Mouse (Mus musculus) intestine, postnatal 0 days (tissue): Measurements from ENCODE around the gene Stard3. TPM values are rescaled to one million over a fixed set of nuclear protein-coding genes. Genes with fewer than 3 reads are reported as not detected.

Source experiments
- ATAC-seq: fragments of 200-750 bp; cut with Nextera tagmentation; 2 replicates; pipeline ENCODE4 v1.8.0; 2017; ENCODE audit warnings: mild to moderate bottlenecking, moderate TSS enrichment, moderate library complexity
- H3K27ac ChIP-seq: fragments of 300-500 bp; sonication (generic); 2 replicates; pipeline ENCODE4 v1.5.1; 2014; ENCODE audit warnings: mild to moderate bottlenecking, low read depth, low read length, moderate library complexity
- H3K27me3 ChIP-seq: fragments of 300-500 bp; sonication (generic); replicated peaks from 2 replicates; pipeline ENCODE4 v1.6.1; 2014; ENCODE audit warnings: low read length, mixed read lengths; ENCODE audit not compliant: control insufficient read depth, insufficient read depth
- H3K36me3 ChIP-seq: fragments of 300-500 bp; sonication (generic); 2 replicates; pipeline ENCODE4 v1.6.1; 2014; ENCODE audit warnings: mild to moderate bottlenecking, moderate library complexity; ENCODE audit not compliant: control insufficient read depth, insufficient read depth
- H3K4me1 ChIP-seq: fragments of 300-500 bp; sonication (generic); replicated peaks from 2 replicates; pipeline ENCODE4 v1.6.1; 2014; ENCODE audit warnings: antibody characterized with exemption, low read length, mixed read lengths; ENCODE audit not compliant: control insufficient read depth, insufficient read depth
- H3K4me2 ChIP-seq: fragments of 300-500 bp; sonication (generic); replicated peaks from 2 replicates; pipeline ENCODE4 v1.6.1; 2014; ENCODE audit warnings: low read depth, mild to moderate bottlenecking, moderate library complexity
- H3K4me3 ChIP-seq: fragments of 300-500 bp; sonication (generic); 2 replicates; pipeline ENCODE4 v1.5.1; 2014; ENCODE audit warnings: low read depth, low read length
- H3K9ac ChIP-seq: fragments of 300-500 bp; sonication (generic); 2 replicates; pipeline ENCODE4 v1.6.1; 2014; ENCODE audit warnings: mild to moderate bottlenecking, low read depth, low read length
- H3K9me3 ChIP-seq: fragments of 300-500 bp; sonication (generic); 2 replicates; pipeline ENCODE4 v1.6.1; 2016; ENCODE audit warnings: mixed run types; ENCODE audit not compliant: control insufficient read depth
- CTCF ChIP-seq: sonication (generic); IDR thresholded peaks from 2 replicates; pipeline ENCODE4 v1.5.1; 2016; ENCODE audit warnings: low read depth, mild to moderate bottlenecking, control low read depth, antibody characterized with exemption, moderate library complexity
- WGBS: fragments of 180-500 bp; shearing (Covaris S2); extraction: QIAGEN DNeasy Blood & Tissue Kit; methylation state at CpG from one replicate; pipeline ENCODE4 v1.1.7; 2014; 5-methylcytosine and 5-hydroxymethylcytosine counted together
- polyA plus RNA-seq: library from polyadenylated mRNA; unstranded; fragments of >200 nt; fragmentation: Nextera tagmentation; extraction: Ambion mirVana; gene quantifications from 2 replicates; pipeline ENCODE4 v1.2.1, GENCODE M21; 2015

The Stard3 gene
- polyA plus RNA-seq, 1 experiment from 2014 or later = 29.0 TPM

GRCm38 (mm10) chr11:98319944-98320343 is 38.2 kb upstream of the Stard3 start:
- Histone ChIP-seq H3K4me3 (no peak overlapping the region), H3K9ac (no peak overlapping the region), H3K27me3 (peaks cover 92% of the 10 kb centered on the region), H3K4me2 (no peak overlapping the region), H3K27ac (no peak overlapping the region), H3K9me3 (no peaks in the 10 kb centered on the region), H3K36me3 (no peaks in the 10 kb centered on the region), H3K4me1 (no peaks in the 10 kb centered on the region)
- WGBS = 10% methylated on average over 2 of the region's 2 CpGs
- no peak for TF ChIP-seq CTCF
- ATAC-seq = no peak

- 11% methylated on average over 12 of the region's 12 CpGs for WGBS
These were observed 37.8 kb upstream of the Stard3 start for GRCm38 (mm10) chr11:98320381-98320780.

GRCm38 (mm10) chr11:98320806-98321676 is 37.1 kb upstream of the Stard3 start:
- no peak for ATAC-seq
- H3K27ac ChIP-seq = no peak overlapping the region
- no peaks in the 10 kb centered on the region for H3K36me3 ChIP-seq
- peaks cover 94% of the 10 kb centered on the region for H3K27me3 ChIP-seq
- no peaks in the 10 kb centered on the region for H3K4me1 ChIP-seq
- H3K4me3 ChIP-seq = no peak overlapping the region
- WGBS = 2% methylated on average over 30 of the region's 30 CpGs
- H3K4me2 ChIP-seq = no peak overlapping the region
- TF ChIP-seq CTCF = no peak
- no peaks in the 10 kb centered on the region for H3K9me3 ChIP-seq
- H3K9ac ChIP-seq = no peak overlapping the region

More at GRCm38 (mm10) chr11:98320381-98320780, 37.8 kb upstream of the Stard3 start:
- H3K9me3 ChIP-seq = no peaks in the 10 kb centered on the region
- H3K36me3 ChIP-seq = no peaks in the 10 kb centered on the region
- TF ChIP-seq CTCF = no peak
- H3K4me2 ChIP-seq = no peak overlapping the region
- H3K4me3 ChIP-seq = no peak overlapping the region
- no peak overlapping the region for H3K27ac ChIP-seq
- ATAC-seq = no peak
- H3K9ac ChIP-seq = no peak overlapping the region
- H3K4me1 ChIP-seq = no peaks in the 10 kb centered on the region
- peaks cover 94% of the 10 kb centered on the region for H3K27me3 ChIP-seq

- H3K27me3 ChIP-seq = peaks cover 95% of the 10 kb centered on the region
- no peak for TF ChIP-seq CTCF
- ATAC-seq = no peak
These were observed 36.5 kb upstream of the Stard3 start for GRCm38 (mm10) chr11:98321677-98322003.

GRCm38 (mm10) chr11:98322159-98322558 is 36.0 kb upstream of the Stard3 start:
- H3K4me3 ChIP-seq = no peak overlapping the region
- H3K4me1 ChIP-seq = no peaks in the 10 kb centered on the region
- WGBS = 0% methylated on average over 1 of the region's 1 CpGs
- H3K27ac ChIP-seq = no peak overlapping the region
- no peaks in the 10 kb centered on the region for H3K36me3 ChIP-seq
- no peak overlapping the region for H3K9ac ChIP-seq
- no peak overlapping the region for H3K4me2 ChIP-seq
- no peaks in the 10 kb centered on the region for H3K9me3 ChIP-seq
- peaks cover 95% of the 10 kb centered on the region for H3K27me3 ChIP-seq
- no peak for ATAC-seq
- TF ChIP-seq CTCF = no peak

More at GRCm38 (mm10) chr11:98321677-98322003, 36.5 kb upstream of the Stard3 start:
- no peak overlapping the region for H3K27ac ChIP-seq
- no peaks in the 10 kb centered on the region for H3K4me1 ChIP-seq
- H3K4me3 ChIP-seq = no peak overlapping the region
- 9% methylated on average over 5 of the region's 5 CpGs for WGBS
- H3K9ac ChIP-seq = no peak overlapping the region
- H3K4me2 ChIP-seq = no peak overlapping the region
- H3K9me3 ChIP-seq = no peaks in the 10 kb centered on the region
- H3K36me3 ChIP-seq = no peaks in the 10 kb centered on the region

- no peak for ATAC-seq
- TF ChIP-seq CTCF = no peak
- Histone ChIP-seq H3K27me3 (peaks cover 98% of the 10 kb centered on the region), H3K9me3 (no peaks in the 10 kb centered on the region), H3K9ac (no peak overlapping the region), H3K4me1 (peaks cover 6% of the 10 kb centered on the region; the same call in 1 of the 2 replicates), H3K4me3 (no peak overlapping the region), H3K27ac (no peak overlapping the region), H3K4me2 (no peak overlapping the region), H3K36me3 (no peaks in the 10 kb centered on the region)
- WGBS = 6% methylated on average over 10 of the region's 10 CpGs
These were observed 34.9 kb upstream of the Stard3 start for GRCm38 (mm10) chr11:98323136-98323866.
